Mouse (Mus musculus) MEL (cell line): ENCODE measurements around the gene Camta1. TPM values are rescaled to one million over a fixed set of nuclear protein-coding genes. Genes with fewer than 3 reads are reported as not detected.

Experiments used
- DNase-seq: peaks from one replicate; pipeline ENCODE4 v3.0.0; 2011; ENCODE audit warnings: low read depth, low spot score
- H3K27ac ChIP-seq: 2 replicates; pipeline ENCODE4 v1.5.1; 2012; ENCODE audit warnings: low read depth, mild to moderate bottlenecking, control low read depth, low read length, moderate library complexity; ENCODE audit not compliant: control insufficient read depth
- H3K27me3 ChIP-seq, 2 experiments: fragments of 150-350 bp in 1 of 2; sonication (generic) in 1 of 2; 2 replicates each; pipeline ENCODE4 v1.6.1; 2012; ENCODE audit warnings: low read length in 2 of 2, mild to moderate bottlenecking in 2 of 2, improper control_type of control experiment in 1 of 2, moderate library complexity in 1 of 2; ENCODE audit not compliant: insufficient read depth in 2 of 2, control insufficient read depth in 1 of 2
- H3K36me3 ChIP-seq, 2 experiments: 2 replicates each; pipeline ENCODE4 v1.6.1; 2012 to 2014; ENCODE audit warnings: low read length in 2 of 2, improper control_type of control experiment in 1 of 2, inconsistent platforms in 1 of 2, mild to moderate bottlenecking in 1 of 2; ENCODE audit not compliant: insufficient read depth in 2 of 2, control insufficient read depth in 1 of 2
- H3K4me1 ChIP-seq, 2 experiments: fragments of 150-350 bp in 1 of 2; sonication (generic) in 1 of 2; 2 replicates each; pipeline ENCODE4 v1.6.1; 2012; ENCODE audit warnings: low read length in 2 of 2, improper control_type of control experiment in 1 of 2, mild to moderate bottlenecking in 1 of 2; ENCODE audit not compliant: insufficient read depth in 2 of 2, control insufficient read depth in 1 of 2
- H3K4me3 ChIP-seq, 2 experiments: fragments of 150-350 bp in 1 of 2; sonication (generic) in 1 of 2; 2 replicates each; pipeline ENCODE4 v1.5.1; 2012; ENCODE audit warnings: low read depth in 2 of 2, low read length in 2 of 2, mild to moderate bottlenecking in 2 of 2, moderate library complexity in 2 of 2, control low read depth in 1 of 2, improper control_type of control experiment in 1 of 2; ENCODE audit not compliant: control insufficient read depth in 1 of 2, insufficient read depth in 1 of 2
- H3K79me2 ChIP-seq: 2 replicates; pipeline ENCODE4 v1.6.1; 2012; ENCODE audit warnings: mild to moderate bottlenecking, low read length, moderate library complexity; ENCODE audit not compliant: control insufficient read depth, poor library complexity, insufficient read depth
- H3K9ac ChIP-seq: 2 replicates; pipeline ENCODE4 v1.6.1; 2012; ENCODE audit warnings: low read depth, mild to moderate bottlenecking, control low read depth, low read length, moderate library complexity; ENCODE audit not compliant: control insufficient read depth, poor library complexity, severe bottlenecking
- H3K9me3 ChIP-seq: fragments of 150-350 bp; sonication (generic); replicated peaks from 2 replicates; pipeline ENCODE4 v1.6.1; 2012; ENCODE audit warnings: mild to moderate bottlenecking, low read length, improper control_type of control experiment, moderate library complexity; ENCODE audit not compliant: insufficient read depth
- CHD2 ChIP-seq: IDR thresholded peaks from 2 replicates; pipeline ENCODE4 v1.6.1; 2011; ENCODE audit warnings: low read length, improper control_type of control experiment
- CTCF ChIP-seq, 3 experiments: IDR thresholded peaks in 2 of 3; conservative IDR thresholded peaks in 1 of 3; 2 replicates each; pipeline ENCODE4 v1.5.1; 2011 to 2012; ENCODE audit warnings: low read length in 3 of 3, low read depth in 2 of 3, mild to moderate bottlenecking in 2 of 3, improper control_type of control experiment in 1 of 3, inconsistent platforms in 1 of 3, mixed read lengths in 1 of 3, moderate library complexity in 1 of 3; ENCODE audit not compliant: control insufficient read depth in 1 of 3, insufficient read depth in 1 of 3, poor library complexity in 1 of 3, severe bottlenecking in 1 of 3
- ELF1 ChIP-seq: IDR thresholded peaks from 2 replicates; pipeline ENCODE4 v1.6.1; 2014; ENCODE audit warnings: low read depth, mild to moderate bottlenecking, inconsistent platforms, low read length, improper control_type of control experiment, moderate library complexity
- ETS1 ChIP-seq: IDR thresholded peaks from 2 replicates; pipeline ENCODE4 v1.6.1; 2012; ENCODE audit warnings: low read depth, mild to moderate bottlenecking, inconsistent platforms, low read length, improper control_type of control experiment, moderate library complexity
- GABPA ChIP-seq: IDR thresholded peaks from 2 replicates; pipeline ENCODE4 v1.6.1; 2012; ENCODE audit warnings: low read depth, mild to moderate bottlenecking, inconsistent platforms, low read length, improper control_type of control experiment, moderate library complexity
- JUND ChIP-seq: IDR thresholded peaks from 2 replicates; pipeline ENCODE4 v1.6.1; 2011; ENCODE audit warnings: low read depth, mild to moderate bottlenecking, improper control_type of control experiment, low read length
- KAT2A ChIP-seq: conservative IDR thresholded peaks from 2 replicates; pipeline ENCODE4 v1.6.1; 2012; ENCODE audit warnings: low read depth, low read length, improper control_type of control experiment, inconsistent platforms
- MAFK ChIP-seq: IDR thresholded peaks from 2 replicates; pipeline ENCODE4 v1.6.1; 2011; ENCODE audit warnings: low read depth, mild to moderate bottlenecking, low read length, improper control_type of control experiment, borderline replicate concordance
- MAZ ChIP-seq: IDR thresholded peaks from 2 replicates; pipeline ENCODE4 v1.6.1; 2012; ENCODE audit warnings: low read depth, mild to moderate bottlenecking, inconsistent platforms, low read length, improper control_type of control experiment
- MEF2A ChIP-seq: IDR thresholded peaks from 2 replicates; pipeline ENCODE4 v1.6.1; 2014; ENCODE audit warnings: low read depth, mild to moderate bottlenecking, inconsistent platforms, low read length, improper control_type of control experiment; ENCODE audit not compliant: poor library complexity, insufficient replicate concordance, severe bottlenecking; ENCODE audit errors: extremely low read depth
- MXI1 ChIP-seq: IDR thresholded peaks from 2 replicates; pipeline ENCODE4 v1.6.1; 2011; ENCODE audit warnings: mild to moderate bottlenecking, low read depth, low read length, improper control_type of control experiment
- MYB ChIP-seq: IDR thresholded peaks from 2 replicates; pipeline ENCODE4 v1.6.1; 2011; ENCODE audit warnings: mild to moderate bottlenecking, low read depth, low read length, improper control_type of control experiment
- POLR2A ChIP-seq, 2 experiments: IDR thresholded peaks; 2 replicates each; pipeline ENCODE4 v1.6.1; 2011 to 2012; ENCODE audit warnings: low read length in 2 of 2, mild to moderate bottlenecking in 2 of 2, control low read depth in 1 of 2, improper control_type of control experiment in 1 of 2, low read depth in 1 of 2, moderate library complexity in 1 of 2; ENCODE audit not compliant: control insufficient read depth in 1 of 2, insufficient read depth in 1 of 2, poor library complexity in 1 of 2
- POLR2AphosphoS2 ChIP-seq: IDR thresholded peaks from 2 replicates; pipeline ENCODE4 v1.6.1; 2011; ENCODE audit warnings: low read length, improper control_type of control experiment
- POLR2AphosphoS5 ChIP-seq: IDR thresholded peaks from 2 replicates; pipeline ENCODE4 v1.6.1; 2012; ENCODE audit warnings: low read depth, borderline replicate concordance, mild to moderate bottlenecking, inconsistent platforms, low read length, moderate library complexity, mixed read lengths
- RAD21 ChIP-seq: IDR thresholded peaks from 2 replicates; pipeline ENCODE4 v1.6.1; 2011; ENCODE audit warnings: mild to moderate bottlenecking, low read depth, low read length, improper control_type of control experiment
- RCOR1 ChIP-seq: IDR thresholded peaks from 2 replicates; pipeline ENCODE4 v1.6.1; 2012; ENCODE audit warnings: low read depth, mild to moderate bottlenecking, inconsistent platforms, low read length, improper control_type of control experiment
- SIN3A ChIP-seq: IDR thresholded peaks from 2 replicates; pipeline ENCODE4 v1.6.1; 2012; ENCODE audit warnings: low read length, improper control_type of control experiment, inconsistent platforms
- SMC3 ChIP-seq: IDR thresholded peaks from 2 replicates; pipeline ENCODE4 v1.6.1; 2011; ENCODE audit warnings: low read depth, low read length, improper control_type of control experiment
- TAL1 ChIP-seq: IDR thresholded peaks from 2 replicates; pipeline ENCODE4 v1.6.1; 2012; ENCODE audit warnings: mild to moderate bottlenecking, inconsistent platforms, low read length, moderate library complexity, mixed read lengths
- UBTF ChIP-seq: IDR thresholded peaks from 2 replicates; pipeline ENCODE4 v1.6.1; 2012; ENCODE audit warnings: low read depth, mild to moderate bottlenecking, inconsistent platforms, low read length, improper control_type of control experiment, moderate library complexity, borderline replicate concordance; ENCODE audit not compliant: insufficient read depth
- USF1 ChIP-seq: IDR thresholded peaks from 2 replicates; pipeline ENCODE4 v1.6.1; 2014; ENCODE audit warnings: low read depth, mild to moderate bottlenecking, inconsistent platforms, low read length, improper control_type of control experiment, moderate library complexity
- ZC3H11A ChIP-seq: IDR thresholded peaks from 2 replicates; pipeline ENCODE4 v1.6.1; 2012; ENCODE audit warnings: low read depth, mild to moderate bottlenecking, inconsistent platforms, low read length, improper control_type of control experiment
- ZNF384 ChIP-seq: IDR thresholded peaks from 2 replicates; pipeline ENCODE4 v1.6.1; 2012; ENCODE audit warnings: low read depth, mild to moderate bottlenecking, inconsistent platforms, low read length, improper control_type of control experiment
- polyA plus RNA-seq, 2 experiments: library from polyadenylated mRNA; stranded (reverse) in 1 of 2; unstranded in 1 of 2; fragments of >175 nt in 1 of 2; fragments of >200 nt in 1 of 2; gene quantifications; 2 replicates each; pipeline versions ENCODE4 v1.2.1 to v1.2.4; 2012; ENCODE audit warnings: low replicate concordance in 2 of 2, low read depth in 1 of 2; ENCODE audit not compliant: insufficient read length in 2 of 2, insufficient read depth in 1 of 2, missing spikeins in 1 of 2
- total RNA-seq: library from RNA; depleted of rRNA; stranded (reverse); fragments of 300-350 nt; gene quantifications from 2 replicates; pipeline ENCODE4 v1.2.3, GENCODE M21; 2012

Camta1 gene
- total and polyA plus RNA-seq, 3 experiments: 28.2 to 87.5 TPM; not detected in 1

DNA sequence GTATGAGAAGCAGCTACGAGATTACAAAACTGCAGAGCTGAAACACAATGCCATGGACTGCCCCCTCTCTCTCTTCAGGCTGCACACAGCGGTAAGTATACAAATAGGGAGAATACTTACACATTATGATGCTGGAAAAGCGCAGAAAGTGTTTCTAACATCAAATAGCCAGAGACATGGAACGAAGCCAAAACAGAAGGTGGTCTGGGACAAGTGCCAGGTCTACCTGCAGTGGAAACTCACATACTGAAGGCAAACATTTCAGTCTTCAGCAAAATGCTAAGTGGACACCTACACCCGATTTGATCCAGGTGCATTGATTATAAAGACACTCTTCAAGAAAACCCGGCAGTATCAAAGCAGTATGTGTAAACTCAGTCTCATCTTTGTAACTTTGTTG lies 84.2 kb downstream of the Camta1 start:
- Histone ChIP-seq H3K4me3 (no peak overlapping the region), H3K9ac (no peak overlapping the region), H3K9me3 (no peaks in the 10 kb centered on the region), H3K79me2 (no peaks in the 10 kb centered on the region), H3K4me1 (no peaks in the 10 kb centered on the region), H3K36me3 (peaks cover 0 to 3% of the 10 kb centered on the region in 2 experiments; a peak in 1 of 4 replicates), H3K27me3 (no peaks in the 10 kb centered on the region), H3K27ac (no peak overlapping the region)
- DNase-seq: no peak
- no peak for TF ChIP-seq KAT2A
- TF ChIP-seq MEF2A: no peak
- no peak for TF ChIP-seq CHD2
- no peak for TF ChIP-seq POLR2AphosphoS5
- no peak for TF ChIP-seq MAZ
- no peak for TF ChIP-seq SIN3A
- no peak for TF ChIP-seq MXI1

DNA sequence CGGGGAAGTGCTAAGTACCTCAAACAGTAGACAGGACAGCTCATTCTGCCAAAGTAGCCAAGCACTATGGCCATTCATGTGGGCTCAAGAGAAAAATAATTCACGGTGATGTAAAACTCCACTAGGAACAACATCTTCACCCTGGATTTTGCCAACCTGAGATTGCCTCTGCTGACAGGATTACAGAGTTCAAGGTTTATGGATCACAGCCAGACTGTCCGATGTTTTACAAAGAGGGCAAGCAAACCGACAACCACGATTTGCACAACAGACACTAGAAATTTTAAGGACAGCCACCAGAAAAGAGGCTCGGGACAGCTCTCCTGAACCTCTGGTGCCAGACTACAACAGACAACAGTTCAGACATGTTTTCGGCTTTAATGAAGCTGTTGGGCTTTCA lies 86.2 kb downstream of the Camta1 start:
- no peaks in the 10 kb centered on the region for H3K4me1 ChIP-seq
- no peak for TF ChIP-seq SMC3
- no peak for TF ChIP-seq ETS1
- TF ChIP-seq CHD2: no peak
- TF ChIP-seq POLR2A (IDR thresholded peaks at IDR 0.05; ENCODE audit: control insufficient read depth in 1 of 2, insufficient read depth in 1 of 2, low read depth in 1 of 2, low read length in 2 of 2, poor library complexity in 1 of 2): no peak
- no peak for TF ChIP-seq USF1
- no peak for TF ChIP-seq JUND
- TF ChIP-seq GABPA: no peak
- no peak for TF ChIP-seq CTCF (IDR thresholded peaks at IDR 0.05 in 2 of 3, conservative IDR thresholded peaks at IDR 0.05 in 1 of 3; ENCODE audit: control insufficient read depth in 1 of 3, insufficient read depth in 1 of 3, low read depth in 2 of 3, low read length in 3 of 3, poor library complexity in 1 of 3, severe bottlenecking in 1 of 3)
- no peak for TF ChIP-seq RAD21
- no peak for TF ChIP-seq ELF1
- no peak for TF ChIP-seq MXI1
- H3K4me3 ChIP-seq: no peak overlapping the region
- H3K27ac ChIP-seq: no peak overlapping the region
- no peak for DNase-seq
- no peaks in the 10 kb centered on the region for H3K9me3 ChIP-seq
- no peaks in the 10 kb centered on the region for H3K36me3 ChIP-seq
- no peak overlapping the region for H3K9ac ChIP-seq
- H3K27me3 ChIP-seq: no peaks in the 10 kb centered on the region
- no peaks in the 10 kb centered on the region for H3K79me2 ChIP-seq

- H3K9me3 ChIP-seq: no peaks in the 10 kb centered on the region
- H3K36me3 ChIP-seq: no peaks in the 10 kb centered on the region
- TF ChIP-seq TAL1 (no peak), JUND (no peak), MYB (no peak), CHD2 (no peak), MAFK (no peak), POLR2AphosphoS2 (no peak), MXI1 (no peak), RCOR1 (no peak), ZC3H11A (no peak), ETS1 (no peak), POLR2AphosphoS5 (no peak), MEF2A (no peak), ZNF384 (no peak), UBTF (no peak)
- no peak overlapping the region for H3K27ac ChIP-seq
- H3K79me2 ChIP-seq: no peaks in the 10 kb centered on the region
- no peak for DNase-seq
- no peak overlapping the region for H3K9ac ChIP-seq
- H3K4me1 ChIP-seq: no peaks in the 10 kb centered on the region
- H3K4me3 ChIP-seq: no peak overlapping the region
- H3K27me3 ChIP-seq: no peaks in the 10 kb centered on the region
Observed at GRCm38 (mm10) chr4:151773651-151774050, 88.0 kb downstream of the Camta1 start.
